Mouse (Mus musculus): Measurements from ENCODE around the gene Gm14226.
"Not testable (repeated sequence)": the region's sequence is repeated elsewhere in the genome, so short reads cannot be mapped to it uniquely, and the experiment has no call there.

Gene Gm14226

GRCm38 (mm10) chr2:155047452-155048178, 29.5 kb downstream of the Gm14226 start:
- in situ Hi-C loops (cut with MboI; ENCODE audit: low sequenced_read_pairs): no loop called here

GRCm38 (mm10) chr2:155050108-155050503, 32.0 kb downstream of the Gm14226 start:
- in situ Hi-C loops (cut with MboI; ENCODE audit: low sequenced_read_pairs): no loop called here

- in situ Hi-C loops (cut with MboI; ENCODE audit: low sequenced_read_pairs): no loop called here
These were observed 32.6 kb downstream of the Gm14226 start for GRCm38 (mm10) chr2:155050504-155051236.

- in situ Hi-C loops (cut with MboI; ENCODE audit: low sequenced_read_pairs): no loop called here
These were observed 33.7 kb downstream of the Gm14226 start for GRCm38 (mm10) chr2:155051622-155052351.

GRCm38 (mm10) chr2:155052681-155053080, 34.6 kb downstream of the Gm14226 start:
- in situ Hi-C loops (cut with MboI; ENCODE audit: low sequenced_read_pairs): no loop called here

GRCm38 (mm10) chr2:155053512-155053911, 35.4 kb downstream of the Gm14226 start:
- in situ Hi-C loops (cut with MboI; ENCODE audit: low sequenced_read_pairs): not testable (repeated sequence)

- in situ Hi-C loops (cut with MboI; ENCODE audit: low sequenced_read_pairs): no loop called here
These were observed 36.6 kb downstream of the Gm14226 start for GRCm38 (mm10) chr2:155054672-155055071.

- in situ Hi-C loops (cut with MboI; ENCODE audit: low sequenced_read_pairs): no loop called here
These were observed 38.1 kb downstream of the Gm14226 start for GRCm38 (mm10) chr2:155056076-155056578.

- in situ Hi-C loops (cut with MboI; ENCODE audit: low sequenced_read_pairs): no loop called here
These were observed 39.3 kb downstream of the Gm14226 start for GRCm38 (mm10) chr2:155057361-155057760.

GRCm38 (mm10) chr2:155071027-155071426, 53.0 kb downstream of the Gm14226 start:
- in situ Hi-C loops (cut with MboI; ENCODE audit: low sequenced_read_pairs): no loop called here

GRCm38 (mm10) chr2:155072353-155073145, 54.5 kb downstream of the Gm14226 start:
- in situ Hi-C loops (cut with MboI; ENCODE audit: low sequenced_read_pairs): no loop called here

GRCm38 (mm10) chr2:155073347-155073746, 55.3 kb downstream of the Gm14226 start:
- in situ Hi-C loops (cut with MboI; ENCODE audit: low sequenced_read_pairs): no loop called here

GRCm38 (mm10) chr2:155073978-155074765, 56.1 kb downstream of the Gm14226 start, which contains the start of gene Ahcy:
Gene Ahcy, minus strand, starts transcription at chr2:155074497.
- in situ Hi-C loops (cut with MboI; ENCODE audit: low sequenced_read_pairs): no loop called here

GRCm38 (mm10) chr2:155074766-155075330, 56.8 kb downstream of the Gm14226 start:
- in situ Hi-C loops (cut with MboI; ENCODE audit: low sequenced_read_pairs): no loop called here

GRCm38 (mm10) chr2:155075649-155076048, 57.6 kb downstream of the Gm14226 start:
- in situ Hi-C loops (cut with MboI; ENCODE audit: low sequenced_read_pairs): no loop called here
